In the genomic region with DNA sequence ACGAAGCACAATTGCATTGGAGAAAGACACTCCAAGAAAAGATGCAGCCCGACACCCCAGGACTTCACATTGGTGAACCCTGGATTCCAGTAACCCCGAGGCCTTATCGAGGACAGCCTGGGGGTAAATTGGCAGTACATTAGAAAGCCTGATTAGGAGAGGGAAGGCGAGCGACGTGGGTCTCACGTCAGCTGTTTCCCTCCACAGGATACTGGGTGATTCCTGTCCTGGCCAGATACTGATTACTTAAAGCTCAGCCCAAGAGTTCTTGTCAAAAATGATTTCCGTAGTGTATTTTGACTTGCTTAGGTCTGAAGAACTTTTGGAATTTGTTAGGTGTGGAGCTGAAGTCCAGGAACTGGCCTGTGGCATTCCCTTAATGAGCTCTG, we compare ENCODE assay signal across 9 mouse cellular contexts.
A peak's percentile ranks its signal among the peaks of the same experiment; 100 is the strongest.
DNase-seq lines count a peak whose midpoint lies in the region; ATAC-seq and TF ChIP-seq lines count a peak whose summit lies in the region.
"Had no signal": no experiment of that assay in that cellular context is flagged by ENCODE, and none has a peak within 500 bp of the region (broad histone marks: within the 10 kb centered on the region; RNA-seq: fewer than 3 reads in every experiment).

No protein-coding gene starts in this region.

- no peak for ATAC-seq in embryonic facial prominence, embryonic 12.5 days (ENCODE audit: insufficient number of reproducible peaks, insufficient read depth, low FRiP score, low TSS enrichment)
- peak; percentile 56 for ATAC-seq in liver, embryonic 15.5 days (ENCODE audit: insufficient read depth)

- no peak overlapping the region for H3K27ac ChIP-seq in embryonic facial prominence, embryonic 12.5 days
- H3K27ac ChIP-seq in kidney, adult 2 months (ENCODE audit: insufficient read depth, low read depth, low read length), result peak overlapping the region; percentile 74
- H3K27ac ChIP-seq in liver, embryonic 15.5 days (replicated peaks), result no peak overlapping the region
- H3K27ac ChIP-seq: neural tube, embryonic 12.5 days had no signal

- H3K36me3 ChIP-seq in embryonic facial prominence, embryonic 12.5 days, result no peaks in the 10 kb centered on the region
- H3K36me3 ChIP-seq in kidney, adult 2 months (ENCODE audit: control insufficient read depth, insufficient read depth, low read length), result no peaks in the 10 kb centered on the region
- H3K36me3 ChIP-seq in liver, embryonic 15.5 days (replicated peaks), result no peaks in the 10 kb centered on the region
- H3K36me3 ChIP-seq: neural tube, embryonic 12.5 days had no signal

- TF ChIP-seq POLR2A in kidney, adult 2 months (IDR thresholded peaks at IDR 0.05; ENCODE audit: low read depth, low read length), result no peak

- TF ChIP-seq CTCF in kidney, adult 2 months (conservative IDR thresholded peaks at IDR 0.05; ENCODE audit: insufficient read depth, insufficient read length, low read depth, low read length), result no peak

- H3K9me3 ChIP-seq in embryonic facial prominence, embryonic 12.5 days, result no peaks in the 10 kb centered on the region
- H3K9me3 ChIP-seq in liver, embryonic 15.5 days (replicated peaks), result no peaks in the 10 kb centered on the region
- H3K9me3 ChIP-seq: neural tube, embryonic 12.5 days had no signal

- H3K4me1 ChIP-seq in embryonic facial prominence, embryonic 12.5 days, result peaks cover 7% of the 10 kb centered on the region; the same call in 1 of the 2 replicates
- peaks cover 10% of the 10 kb centered on the region; the same call in 1 of the 2 replicates for H3K4me1 ChIP-seq in kidney, adult 2 months (ENCODE audit: control insufficient read depth, insufficient read depth, low read length)
- peaks cover 8% of the 10 kb centered on the region for H3K4me1 ChIP-seq in liver, embryonic 15.5 days (replicated peaks)
- H3K4me1 ChIP-seq: neural tube, embryonic 12.5 days had no signal

- no peak overlapping the region for H3K4me3 ChIP-seq in embryonic facial prominence, embryonic 12.5 days
- H3K4me3 ChIP-seq in kidney, adult 2 months (ENCODE audit: insufficient read depth, low read depth, low read length), result no peak overlapping the region
- H3K4me3 ChIP-seq in liver, embryonic 15.5 days (replicated peaks), result no peak overlapping the region
- H3K4me3 ChIP-seq: neural tube, embryonic 12.5 days had no signal

- H3K27me3 ChIP-seq in embryonic facial prominence, embryonic 12.5 days, result no peaks in the 10 kb centered on the region
- no peaks in the 10 kb centered on the region for H3K27me3 ChIP-seq in kidney, adult 2 months (replicated peaks; ENCODE audit: control insufficient read depth, insufficient read depth, low read length)
- H3K27me3 ChIP-seq in liver, embryonic 15.5 days, result no peaks in the 10 kb centered on the region
- H3K27me3 ChIP-seq: neural tube, embryonic 12.5 days had no signal

- H3K4me2 ChIP-seq in embryonic facial prominence, embryonic 12.5 days (replicated peaks), result peak overlapping the region; percentile 33; the same call in 1 of the 2 replicates
- peak overlapping the region; percentile 40; the same call in 1 of the 2 replicates for H3K4me2 ChIP-seq in liver, embryonic 15.5 days

- 45% methylated on average over 9 of the region's 9 CpGs for WGBS in embryonic facial prominence, embryonic 12.5 days
- 34% methylated on average over 9 of the region's 9 CpGs for WGBS in kidney, adult 2 months
- 9% methylated on average over 9 of the region's 9 CpGs for WGBS in liver, embryonic 15.5 days (ENCODE audit: insufficient replicate concordance)

- DNase-seq in embryo, embryonic 10.5 days (ENCODE audit: low spot score), result peak; percentile 6
- no peak for DNase-seq in embryo, embryonic 10 days (ENCODE audit: low spot score)
- peak; percentile 74 for DNase-seq in kidney, adult 2 months
- DNase-seq in cerebellum, postnatal 4 days (ENCODE audit: low spot score in 2 of 2), result no peak
- no peak for DNase-seq in adrenal gland, postnatal 14 days
- DNase-seq in retina, postnatal 1 day, result no peak

- no peak overlapping the region for H3K9ac ChIP-seq in embryonic facial prominence, embryonic 12.5 days
- H3K9ac ChIP-seq in liver, embryonic 15.5 days, result 0 out of 2 replicates have a peak overlapping the region, but pooled peaks have one; percentile 5
- H3K9ac ChIP-seq: neural tube, embryonic 12.5 days had no signal

Comparison
In these comparisons a context has a peak if more than half of its experiments do, and no peak if none do; other contexts are left out.
1. DNase-seq: peak in embryo, embryonic 10.5 days (single experiment) and kidney, adult 2 months (single experiment); none in embryo, embryonic 10 days (single experiment), cerebellum, postnatal 4 days (0 of 2), adrenal gland, postnatal 14 days (single experiment) and retina, postnatal 1 day (single experiment).